Mouse (Mus musculus): ENCODE measurements at regions not wholly inside any gene's neighbourhood (a gene's known extent, or its start where the extent isn't known, plus 50 kb on each side); places are given as distances from the start of the nearest gene placed in this dataset.
A peak's percentile ranks its signal among the peaks of the same experiment; 100 is the strongest.

DNA sequence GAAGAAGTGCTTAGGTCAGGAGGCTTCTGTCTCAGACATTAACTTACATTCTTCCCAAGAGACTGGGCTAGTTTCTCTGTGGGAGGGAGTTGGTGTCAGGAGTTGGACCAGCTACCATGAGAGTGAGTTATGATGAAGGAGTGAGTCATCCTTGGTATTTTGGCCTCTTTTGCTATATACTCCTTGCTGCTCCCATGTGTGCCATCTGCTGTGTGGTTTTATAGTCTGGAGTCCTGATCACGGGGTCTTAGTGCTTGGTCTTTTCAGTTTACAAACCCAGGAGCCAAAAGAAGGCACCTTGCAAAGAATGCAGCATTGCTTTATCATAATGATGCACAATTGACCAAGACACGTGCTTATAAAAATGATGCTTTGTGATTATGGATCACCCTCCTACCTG, 56.6 kb downstream of the Zfp503 start:
- no peak overlapping the region for H3K9ac ChIP-seq (replicated peaks; ENCODE audit: low read depth, low read length)
- no peaks in the 10 kb centered on the region for H3K36me3 ChIP-seq (ENCODE audit: control insufficient read depth, insufficient read depth, low read length)

DNA sequence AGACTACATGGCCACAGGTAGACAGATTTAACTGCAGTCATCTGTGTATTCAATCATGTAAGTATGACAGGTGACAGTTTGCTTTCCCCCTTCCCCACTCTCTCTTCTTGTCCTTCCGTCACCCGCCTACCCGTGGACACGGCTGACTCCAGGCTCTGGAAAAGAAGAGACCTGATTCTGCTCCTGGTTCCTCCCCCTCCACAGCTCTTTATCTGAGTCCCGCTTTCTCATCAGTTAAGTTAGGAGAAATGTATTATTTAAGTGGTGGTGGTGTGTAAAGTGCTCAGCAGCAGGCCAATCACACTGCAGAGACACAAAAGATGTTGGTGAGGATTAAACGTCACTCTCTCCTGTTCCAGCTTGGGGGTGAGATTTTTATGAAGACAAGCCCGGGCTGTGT, 57.5 kb downstream of the Zfp503 start:
- no peaks in the 10 kb centered on the region for H3K4me1 ChIP-seq (ENCODE audit: control insufficient read depth, insufficient read depth, low read length)
- no peak for ATAC-seq (ENCODE audit: insufficient number of reproducible peaks, insufficient read depth, low FRiP score, low read depth)
- WGBS, result 65% methylated on average over 7 of the region's 7 CpGs

More for the DNA sequence above, 56.6 kb downstream of the Zfp503 start:
- no peaks in the 10 kb centered on the region for H3K9me3 ChIP-seq (ENCODE audit: control insufficient read depth, low read depth, low read length)
- no peak overlapping the region for H3K4me3 ChIP-seq (ENCODE audit: low read depth, low read length)
- no peak overlapping the region for H3K27ac ChIP-seq (ENCODE audit: low read length)
- no peak for ATAC-seq (ENCODE audit: insufficient number of reproducible peaks, insufficient read depth, low FRiP score, low read depth)
- no peaks in the 10 kb centered on the region for H3K27me3 ChIP-seq (ENCODE audit: control insufficient read depth, insufficient read depth, low read length)
- 79% methylated on average over 2 of the region's 2 CpGs for WGBS
- H3K4me1 ChIP-seq (ENCODE audit: control insufficient read depth, insufficient read depth, low read length), result no peaks in the 10 kb centered on the region
- no peak overlapping the region for H3K4me2 ChIP-seq (replicated peaks; ENCODE audit: low read depth, low read length)

DNA sequence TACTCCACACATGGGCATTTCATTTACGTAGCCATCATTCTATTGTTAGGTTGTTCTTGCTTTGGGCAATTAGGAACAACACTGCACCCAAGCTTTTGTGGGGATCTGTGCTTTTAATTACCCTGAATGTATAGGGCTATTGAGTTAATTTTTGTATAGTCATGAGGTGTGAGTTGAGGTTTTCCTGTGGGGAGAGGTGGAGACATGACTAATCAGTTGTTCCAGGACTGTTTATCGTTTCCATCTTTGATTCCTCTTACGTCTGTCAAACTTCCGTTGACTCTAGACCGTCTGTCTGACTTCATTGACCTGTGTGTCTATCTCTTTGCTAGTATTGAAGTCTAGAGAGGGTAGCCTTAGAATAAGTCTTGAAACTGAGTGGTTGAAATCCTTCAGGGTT, 60.4 kb downstream of the Zfp503 start:
- ATAC-seq (ENCODE audit: insufficient number of reproducible peaks, insufficient read depth, low FRiP score, low read depth), result no peak
- Histone ChIP-seq H3K4me2 (replicated peaks; ENCODE audit: low read depth, low read length) (no peak overlapping the region), H3K4me3 (ENCODE audit: low read depth, low read length) (no peak overlapping the region), H3K4me1 (ENCODE audit: control insufficient read depth, insufficient read depth, low read length) (no peaks in the 10 kb centered on the region), H3K27me3 (ENCODE audit: control insufficient read depth, insufficient read depth, low read length) (no peaks in the 10 kb centered on the region), H3K9ac (replicated peaks; ENCODE audit: low read depth, low read length) (no peak overlapping the region), H3K36me3 (ENCODE audit: control insufficient read depth, insufficient read depth, low read length) (no peaks in the 10 kb centered on the region), H3K9me3 (ENCODE audit: control insufficient read depth, low read depth, low read length) (no peaks in the 10 kb centered on the region), H3K27ac (ENCODE audit: low read length) (no peak overlapping the region)
- 68% methylated on average over 5 of the region's 5 CpGs for WGBS

More for the DNA sequence above, 57.5 kb downstream of the Zfp503 start:
- Histone ChIP-seq H3K27ac (ENCODE audit: low read length) (no peak overlapping the region), H3K9me3 (ENCODE audit: control insufficient read depth, low read depth, low read length) (no peaks in the 10 kb centered on the region), H3K4me2 (replicated peaks; ENCODE audit: low read depth, low read length) (no peak overlapping the region), H3K27me3 (ENCODE audit: control insufficient read depth, insufficient read depth, low read length) (no peaks in the 10 kb centered on the region), H3K4me3 (ENCODE audit: low read depth, low read length) (no peak overlapping the region), H3K9ac (replicated peaks; ENCODE audit: low read depth, low read length) (no peak overlapping the region), H3K36me3 (ENCODE audit: control insufficient read depth, insufficient read depth, low read length) (no peaks in the 10 kb centered on the region)

DNA sequence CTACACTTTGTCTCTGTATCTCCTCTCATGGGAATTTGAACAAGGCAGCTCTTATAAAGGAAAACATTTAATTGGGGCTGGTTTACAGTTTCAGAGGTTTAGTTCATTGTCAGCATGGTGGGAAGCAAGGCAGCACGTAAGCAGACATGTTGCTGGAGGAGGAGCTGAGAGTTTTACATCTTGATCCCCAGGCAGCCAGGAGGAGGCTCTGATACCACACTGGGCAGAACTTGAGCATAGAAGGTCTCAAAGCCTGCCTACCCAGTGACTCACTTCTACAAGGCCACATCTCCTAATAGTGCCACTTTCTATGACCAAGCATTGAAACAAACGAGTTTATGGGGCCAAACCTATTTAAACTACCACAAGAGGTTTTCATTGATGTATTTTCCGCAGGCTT, 67.9 kb upstream of the Comtd1 start:
- Histone ChIP-seq H3K9me3 (ENCODE audit: control insufficient read depth, low read depth, low read length) (no peaks in the 10 kb centered on the region), H3K4me1 (ENCODE audit: control insufficient read depth, insufficient read depth, low read length) (no peaks in the 10 kb centered on the region), H3K36me3 (ENCODE audit: control insufficient read depth, insufficient read depth, low read length) (no peaks in the 10 kb centered on the region), H3K27me3 (ENCODE audit: control insufficient read depth, insufficient read depth, low read length) (no peaks in the 10 kb centered on the region), H3K27ac (ENCODE audit: low read length) (no peak overlapping the region), H3K4me3 (ENCODE audit: low read depth, low read length) (no peak overlapping the region), H3K9ac (replicated peaks; ENCODE audit: low read depth, low read length) (no peak overlapping the region), H3K4me2 (replicated peaks; ENCODE audit: low read depth, low read length) (no peak overlapping the region)
- 88% methylated on average over 3 of the region's 3 CpGs for WGBS
- no peak for ATAC-seq (ENCODE audit: insufficient number of reproducible peaks, insufficient read depth, low FRiP score, low read depth)

DNA sequence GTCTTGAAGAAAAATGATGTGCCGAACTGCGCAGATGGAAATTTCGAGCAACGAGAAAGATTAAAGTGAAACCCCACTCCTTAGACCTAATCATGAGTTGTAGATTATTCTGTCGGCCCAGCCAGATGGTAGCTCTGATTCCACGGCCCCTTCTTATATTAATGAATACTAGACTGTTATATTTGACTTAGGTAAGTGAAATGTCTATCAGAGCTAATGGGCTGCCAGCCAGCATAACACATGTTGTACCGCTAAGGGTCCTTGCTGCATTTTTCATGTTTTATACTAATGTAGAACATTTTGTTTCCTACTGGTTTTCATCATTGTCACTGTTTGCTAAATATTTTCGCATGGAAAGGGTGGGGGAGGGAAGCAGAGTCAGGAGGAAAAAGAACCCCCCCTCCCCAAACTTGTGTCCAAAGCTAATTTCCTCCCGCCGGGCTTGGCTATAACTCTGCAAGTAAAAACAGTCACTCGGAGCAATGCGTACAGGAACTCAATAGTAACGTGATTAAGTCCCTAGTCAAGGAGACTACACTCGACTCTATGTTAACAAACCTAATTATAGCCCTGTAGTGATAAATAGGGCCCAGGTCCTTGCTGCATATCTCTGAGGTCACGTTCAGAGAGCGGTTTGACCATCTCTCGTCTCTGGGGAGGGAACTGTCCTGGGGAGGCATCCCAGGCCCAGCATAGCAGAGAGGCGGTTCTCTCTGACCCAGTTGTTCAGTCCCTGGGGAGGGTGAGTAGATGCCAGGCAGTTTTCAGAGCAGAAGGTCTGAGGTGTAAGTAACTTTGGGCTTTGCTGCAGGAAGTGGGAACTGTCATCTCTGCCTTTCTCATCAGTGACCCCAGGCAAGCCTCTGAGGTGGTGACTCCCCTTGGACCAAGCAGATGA, 56.0 kb upstream of the Comtd1 start:
- WGBS, result 9% methylated on average over 18 of the region's 18 CpGs
- peak overlapping the region; percentile 45 for H3K4me2 ChIP-seq (replicated peaks; ENCODE audit: low read depth, low read length)

DNA sequence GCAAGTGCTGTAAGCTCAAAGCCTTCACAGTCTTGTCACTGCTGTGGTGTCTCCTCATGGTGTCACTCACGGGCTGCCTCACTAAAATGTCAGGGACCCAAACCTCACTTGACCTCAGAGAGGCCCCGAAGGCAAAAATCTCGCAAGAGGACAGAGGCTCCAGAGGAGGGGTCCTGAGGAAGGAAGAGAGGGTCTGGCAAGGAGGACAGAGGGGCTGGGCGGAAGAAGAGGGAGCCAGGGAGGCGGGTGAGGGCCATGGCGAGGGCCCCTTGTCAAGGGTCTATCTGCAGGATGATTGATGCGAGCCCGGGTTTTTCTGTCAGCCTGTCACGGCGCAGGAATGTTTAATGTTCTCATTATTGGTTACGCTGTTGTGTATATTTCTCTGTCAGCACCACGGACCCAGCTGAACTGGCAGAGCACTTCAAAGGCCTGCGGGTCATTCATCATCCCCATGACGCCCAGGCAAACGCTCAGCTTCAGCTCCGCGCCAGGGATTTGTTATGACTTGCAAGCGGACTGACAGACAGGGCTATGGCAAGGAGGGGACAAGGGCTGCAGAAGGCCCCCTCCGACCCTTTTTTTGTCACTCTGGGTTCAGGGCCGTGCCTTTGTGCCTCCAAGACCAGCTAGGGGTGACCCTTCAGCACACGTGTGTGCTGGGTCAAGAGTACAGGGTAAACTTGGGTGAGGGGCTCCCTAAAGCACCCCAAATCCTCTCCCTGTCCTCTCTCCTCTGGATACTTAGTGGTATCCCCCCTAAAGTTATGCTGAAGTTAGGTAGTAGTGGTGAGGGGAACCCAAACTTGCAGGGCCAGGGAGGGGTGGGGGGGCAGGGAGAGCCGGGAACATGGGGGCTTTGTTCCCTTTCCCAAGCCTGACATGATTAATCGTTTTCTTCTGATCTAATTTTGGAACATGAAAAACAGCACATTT, 55.1 kb upstream of the Comtd1 start:
- Histone ChIP-seq H3K36me3 (ENCODE audit: control insufficient read depth, insufficient read depth, low read length) (no peaks in the 10 kb centered on the region), H3K4me1 (ENCODE audit: control insufficient read depth, insufficient read depth, low read length) (peaks cover 28% of the 10 kb centered on the region), H3K4me2 (replicated peaks; ENCODE audit: low read depth, low read length) (peak overlapping the region; percentile 45), H3K27me3 (ENCODE audit: control insufficient read depth, insufficient read depth, low read length) (no peaks in the 10 kb centered on the region), H3K27ac (ENCODE audit: low read length) (peak overlapping the region; percentile 88), H3K9ac (replicated peaks; ENCODE audit: low read depth, low read length) (no peak overlapping the region), H3K4me3 (ENCODE audit: low read depth, low read length) (peak overlapping the region; percentile 7; the same call in 1 of the 2 replicates), H3K9me3 (ENCODE audit: control insufficient read depth, low read depth, low read length) (no peaks in the 10 kb centered on the region)
- 4% methylated on average over 23 of the region's 23 CpGs for WGBS
- ATAC-seq (ENCODE audit: insufficient number of reproducible peaks, insufficient read depth, low FRiP score, low read depth), result peak; percentile 90

More for the DNA sequence above, 56.0 kb upstream of the Comtd1 start:
- peak; percentile 31; the same call in 1 of the 2 replicates for ATAC-seq (ENCODE audit: insufficient number of reproducible peaks, insufficient read depth, low FRiP score, low read depth)
- Histone ChIP-seq H3K9ac (replicated peaks; ENCODE audit: low read depth, low read length) (no peak overlapping the region), H3K4me3 (ENCODE audit: low read depth, low read length) (no peak overlapping the region), H3K4me1 (ENCODE audit: control insufficient read depth, insufficient read depth, low read length) (peaks cover 28% of the 10 kb centered on the region), H3K27me3 (ENCODE audit: control insufficient read depth, insufficient read depth, low read length) (no peaks in the 10 kb centered on the region), H3K36me3 (ENCODE audit: control insufficient read depth, insufficient read depth, low read length) (no peaks in the 10 kb centered on the region), H3K9me3 (ENCODE audit: control insufficient read depth, low read depth, low read length) (no peaks in the 10 kb centered on the region), H3K27ac (ENCODE audit: low read length) (peak overlapping the region; percentile 23; the same call in 1 of the 2 replicates)

DNA sequence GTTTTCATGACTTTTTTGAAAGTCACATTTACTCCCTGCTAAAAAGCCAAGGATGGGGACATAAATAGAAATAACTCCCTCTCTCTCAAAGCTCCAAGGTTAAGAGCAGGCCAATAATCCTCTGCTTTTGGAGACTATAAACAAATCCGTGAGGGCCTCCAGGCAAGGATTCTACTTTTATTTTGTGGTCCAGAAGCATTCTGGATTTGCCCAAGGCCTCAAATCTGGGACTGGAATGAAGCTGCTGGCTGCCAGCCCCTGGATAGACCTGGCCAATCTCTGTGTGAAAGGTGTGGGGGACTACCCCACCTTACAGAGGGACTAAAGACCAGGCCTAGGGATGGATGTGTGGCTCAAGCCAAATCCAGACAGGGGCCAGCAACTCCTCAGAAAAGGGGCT, 54.1 kb upstream of the Comtd1 start:
- no peak overlapping the region for H3K9ac ChIP-seq (replicated peaks; ENCODE audit: low read depth, low read length)
- WGBS, result 23% methylated on average over 1 of the region's 1 CpGs
- H3K36me3 ChIP-seq (ENCODE audit: control insufficient read depth, insufficient read depth, low read length), result no peaks in the 10 kb centered on the region
- peak overlapping the region; percentile 88; the same call in 1 of the 2 replicates for H3K27ac ChIP-seq (ENCODE audit: low read length)
- no peak overlapping the region for H3K4me2 ChIP-seq (replicated peaks; ENCODE audit: low read depth, low read length)
- no peak for ATAC-seq (ENCODE audit: insufficient number of reproducible peaks, insufficient read depth, low FRiP score, low read depth)
- H3K9me3 ChIP-seq (ENCODE audit: control insufficient read depth, low read depth, low read length), result no peaks in the 10 kb centered on the region
- H3K4me3 ChIP-seq (ENCODE audit: low read depth, low read length), result no peak overlapping the region
- no peaks in the 10 kb centered on the region for H3K27me3 ChIP-seq (ENCODE audit: control insufficient read depth, insufficient read depth, low read length)
- H3K4me1 ChIP-seq (ENCODE audit: control insufficient read depth, insufficient read depth, low read length), result peaks cover 28% of the 10 kb centered on the region

DNA sequence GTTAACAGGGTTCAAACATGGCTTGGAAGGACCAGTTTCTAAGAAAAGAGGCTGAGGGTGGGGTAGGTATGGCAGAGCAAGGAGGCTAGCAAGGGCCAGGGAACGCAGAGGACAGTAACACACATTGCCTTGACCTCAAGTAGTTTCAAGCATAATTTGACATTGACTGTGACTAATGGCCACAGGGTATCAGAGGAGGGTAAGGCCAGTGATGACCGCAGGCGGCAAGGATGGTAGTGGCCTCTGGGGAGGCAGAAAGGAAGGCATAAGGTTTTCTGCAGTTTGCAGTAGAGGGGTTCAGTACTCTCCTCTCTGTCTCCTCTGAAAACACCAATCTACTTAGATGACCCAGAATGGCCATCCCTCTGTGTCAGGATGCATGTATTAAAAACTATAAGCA, 53.7 kb upstream of the Comtd1 start:
- Histone ChIP-seq H3K9me3 (ENCODE audit: control insufficient read depth, low read depth, low read length) (no peaks in the 10 kb centered on the region), H3K27me3 (ENCODE audit: control insufficient read depth, insufficient read depth, low read length) (no peaks in the 10 kb centered on the region), H3K36me3 (ENCODE audit: control insufficient read depth, insufficient read depth, low read length) (no peaks in the 10 kb centered on the region), H3K9ac (replicated peaks; ENCODE audit: low read depth, low read length) (no peak overlapping the region), H3K4me1 (ENCODE audit: control insufficient read depth, insufficient read depth, low read length) (peaks cover 28% of the 10 kb centered on the region), H3K4me3 (ENCODE audit: low read depth, low read length) (no peak overlapping the region), H3K4me2 (replicated peaks; ENCODE audit: low read depth, low read length) (no peak overlapping the region), H3K27ac (ENCODE audit: low read length) (0 out of 2 replicates have a peak overlapping the region, but pooled peaks have one; percentile 88)
- ATAC-seq (ENCODE audit: insufficient number of reproducible peaks, insufficient read depth, low FRiP score, low read depth), result no peak
- 69% methylated on average over 3 of the region's 3 CpGs for WGBS

Data from stomach, embryonic 14.5 days (tissue).